Mouse (Mus musculus): Measurements from ENCODE around the gene Gtf3c1.
A peak's percentile ranks its signal among the peaks of the same experiment; 100 is the strongest.

Gtf3c1 gene

GRCm38 (mm10) chr7:125707186-125707585, 394 bp downstream of the Gtf3c1 start:
- DNase-seq (ENCODE audit: low spot score) = no peak

- DNase-seq (ENCODE audit: low spot score) = no peak
Observed at GRCm38 (mm10) chr7:125702791-125703190, 4.8 kb downstream of the Gtf3c1 start.

GRCm38 (mm10) chr7:125694056-125694455, 13.5 kb downstream of the Gtf3c1 start:
- DNase-seq (ENCODE audit: low spot score) = no peak

GRCm38 (mm10) chr7:125690516-125690915, 17.1 kb downstream of the Gtf3c1 start:
- DNase-seq (ENCODE audit: low spot score) = no peak

- DNase-seq (ENCODE audit: low spot score) = no peak
Observed at GRCm38 (mm10) chr7:125679936-125680335, 27.6 kb downstream of the Gtf3c1 start.

- no peak for DNase-seq (ENCODE audit: low spot score)
Observed at GRCm38 (mm10) chr7:125678756-125679155, 28.8 kb downstream of the Gtf3c1 start.

- no peak for DNase-seq (ENCODE audit: low spot score)
Observed at GRCm38 (mm10) chr7:125674916-125675315, 32.7 kb downstream of the Gtf3c1 start.

GRCm38 (mm10) chr7:125671396-125671795, 36.2 kb downstream of the Gtf3c1 start:
- DNase-seq (ENCODE audit: low spot score) = no peak

GRCm38 (mm10) chr7:125670865-125671264, 36.7 kb downstream of the Gtf3c1 start:
- DNase-seq (ENCODE audit: low spot score) = no peak

- DNase-seq (ENCODE audit: low spot score) = no peak
Observed at GRCm38 (mm10) chr7:125663654-125664053, 43.9 kb downstream of the Gtf3c1 start.

GRCm38 (mm10) chr7:125657511-125657910, 50.1 kb downstream of the Gtf3c1 start:
- no peak for DNase-seq (ENCODE audit: low spot score)

- DNase-seq (ENCODE audit: low spot score) = no peak
Observed at GRCm38 (mm10) chr7:125649013-125649412, 58.6 kb downstream of the Gtf3c1 start.

GRCm38 (mm10) chr7:125645413-125645812, 62.2 kb downstream of the Gtf3c1 start:
- no peak for DNase-seq (ENCODE audit: low spot score)

- DNase-seq (ENCODE audit: low spot score) = no peak
Observed at GRCm38 (mm10) chr7:125643880-125644279, 63.7 kb downstream of the Gtf3c1 start.

GRCm38 (mm10) chr7:125638870-125639386, 68.7 kb downstream of the Gtf3c1 start:
- peak; percentile 16 for DNase-seq (ENCODE audit: low spot score)

- DNase-seq (ENCODE audit: low spot score) = no peak
Observed at GRCm38 (mm10) chr7:125638376-125638775, 69.2 kb downstream of the Gtf3c1 start.

- no peak for DNase-seq (ENCODE audit: low spot score)
Observed at GRCm38 (mm10) chr7:125637220-125638140, 70.1 kb downstream of the Gtf3c1 start.

GRCm38 (mm10) chr7:125630989-125631388, 76.6 kb downstream of the Gtf3c1 start:
- DNase-seq (ENCODE audit: low spot score) = no peak

GRCm38 (mm10) chr7:125630317-125630716, 77.3 kb downstream of the Gtf3c1 start:
- DNase-seq (ENCODE audit: low spot score) = no peak

GRCm38 (mm10) chr7:125625829-125626228, 81.8 kb downstream of the Gtf3c1 start:
- no peak for DNase-seq (ENCODE audit: low spot score)

- no peak for DNase-seq (ENCODE audit: low spot score)
Observed at GRCm38 (mm10) chr7:125625219-125625618, 82.4 kb downstream of the Gtf3c1 start.

- no peak for DNase-seq (ENCODE audit: low spot score)
Observed at GRCm38 (mm10) chr7:125622741-125623685, 84.6 kb downstream of the Gtf3c1 start.

All from ovary, postnatal 10 days (tissue).